Mouse (Mus musculus): ENCODE measurements at regions not wholly inside any gene's neighbourhood (a gene's known extent, or its start where the extent isn't known, plus 50 kb on each side); places are given as distances from the start of the nearest gene placed in this dataset.

DNA sequence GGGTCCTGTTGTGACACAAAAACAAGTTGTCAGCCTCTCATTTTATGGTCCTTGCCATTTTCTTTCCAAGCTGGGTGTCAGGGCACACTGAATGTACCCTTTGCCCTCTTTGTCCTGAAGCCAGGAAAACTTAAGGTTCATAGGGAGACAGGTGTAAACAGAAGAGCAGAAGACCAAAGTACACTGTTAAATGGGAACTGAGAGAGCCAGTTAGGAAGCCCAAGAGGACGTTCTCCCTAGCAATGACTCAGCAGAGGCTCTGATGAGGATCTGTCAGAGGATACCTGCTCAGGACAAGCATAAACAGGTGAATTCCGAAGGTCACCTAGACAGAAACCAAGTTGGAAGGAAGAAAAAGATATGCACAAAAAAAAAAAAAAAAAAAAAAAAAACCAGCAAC, 94.0 kb downstream of the Sp3 start:
- DNase-seq (ENCODE audit: low spot score) = no peak
